In genomic region chrX:137144674-137145073, GRCm38 (mm10) we compare ENCODE assay signal across 25 mouse cellular contexts. TPM values are rescaled to one million over a fixed set of nuclear protein-coding genes. Genes with fewer than 3 reads are reported as not detected.
DNase-seq lines count a peak whose midpoint lies in the region; ATAC-seq and TF ChIP-seq lines count a peak whose summit lies in the region.
"Had no signal": no experiment of that assay in that cellular context is flagged by ENCODE, and none has a peak within 500 bp of the region (broad histone marks: within the 10 kb centered on the region; RNA-seq: fewer than 3 reads in every experiment).

No protein-coding gene starts in this region.

- 32% methylated on average over 4 of the region's 4 CpGs for WGBS in intestine, postnatal 0 days
- WGBS in intestine, embryonic 16.5 days: 40% methylated on average over 4 of the region's 4 CpGs
- WGBS in lung, embryonic 14.5 days: 32% methylated on average over 4 of the region's 4 CpGs
- WGBS in stomach, postnatal 0 days: 31% methylated on average over 4 of the region's 4 CpGs

- H3K4me3 ChIP-seq in intestine, postnatal 0 days (ENCODE audit: low read depth, low read length): no peak overlapping the region
- H3K4me3 ChIP-seq in intestine, embryonic 16.5 days (ENCODE audit: low read length): no peak overlapping the region
- no peak overlapping the region for H3K4me3 ChIP-seq in lung, embryonic 14.5 days (ENCODE audit: low read depth, low read length)
- no peak overlapping the region for H3K4me3 ChIP-seq in E14TG2a.4 (replicated peaks; ENCODE audit: low read length)
- no peak overlapping the region for H3K4me3 ChIP-seq in stomach, postnatal 0 days (ENCODE audit: low read depth, low read length)
- H3K4me3 ChIP-seq: embryonic facial prominence, embryonic 13.5 days; erythroblast, embryonic 14.5 days; forebrain, embryonic 12.5 days; hindbrain, embryonic 10.5 days; megakaryocyte, embryonic 14.5 days; myocyte; neural tube, embryonic 13.5 days had no signal

- ATAC-seq in intestine, postnatal 0 days: no peak
- no peak for ATAC-seq in intestine, embryonic 16.5 days
- ATAC-seq in lung, embryonic 14.5 days (ENCODE audit: insufficient read depth): no peak
- no peak for ATAC-seq in stomach, postnatal 0 days (ENCODE audit: low FRiP score, low TSS enrichment)

- H3K9me3 ChIP-seq in intestine, postnatal 0 days (ENCODE audit: control insufficient read depth): no peaks in the 10 kb centered on the region
- H3K9me3 ChIP-seq in intestine, embryonic 16.5 days (ENCODE audit: control insufficient read depth, low read length): no peaks in the 10 kb centered on the region
- no peaks in the 10 kb centered on the region for H3K9me3 ChIP-seq in lung, embryonic 14.5 days (ENCODE audit: low read depth, low read length)
- H3K9me3 ChIP-seq in E14TG2a.4 (ENCODE audit: low read length): no peaks in the 10 kb centered on the region
- no peaks in the 10 kb centered on the region for H3K9me3 ChIP-seq in stomach, postnatal 0 days (ENCODE audit: control insufficient read depth, low read length)
- H3K9me3 ChIP-seq: embryonic facial prominence, embryonic 13.5 days; forebrain, embryonic 12.5 days; hindbrain, embryonic 10.5 days; neural tube, embryonic 13.5 days had no signal

- TF ChIP-seq EP300 in stomach, postnatal 0 days (optimal IDR thresholded peaks at IDR 0.05): no peak

- H3K9ac ChIP-seq in intestine, postnatal 0 days (ENCODE audit: low read depth, low read length): no peak overlapping the region
- no peak overlapping the region for H3K9ac ChIP-seq in intestine, embryonic 16.5 days (ENCODE audit: low read depth, low read length)
- no peak overlapping the region for H3K9ac ChIP-seq in lung, embryonic 14.5 days
- H3K9ac ChIP-seq in stomach, postnatal 0 days (ENCODE audit: low read length): no peak overlapping the region
- H3K9ac ChIP-seq: embryonic facial prominence, embryonic 13.5 days; forebrain, embryonic 12.5 days; neural tube, embryonic 13.5 days had no signal

- no peak overlapping the region for H3K4me2 ChIP-seq in intestine, postnatal 0 days (replicated peaks; ENCODE audit: low read depth)
- H3K4me2 ChIP-seq in intestine, embryonic 16.5 days (ENCODE audit: low read depth, low read length): no peak overlapping the region
- no peak overlapping the region for H3K4me2 ChIP-seq in lung, embryonic 14.5 days
- no peak overlapping the region for H3K4me2 ChIP-seq in stomach, postnatal 0 days (replicated peaks; ENCODE audit: low read depth)
- H3K4me2 ChIP-seq: embryonic facial prominence, embryonic 13.5 days; forebrain, embryonic 12.5 days; heart, embryonic 11.5 days; neural tube, embryonic 13.5 days had no signal

- no peak for DNase-seq in lung, embryonic 14.5 days
- DNase-seq in lung, postnatal 4 days: no peak
- no peak for DNase-seq in stomach, postnatal 0 days (ENCODE audit: low spot score)
- DNase-seq in frontal cortex, postnatal 14 days (ENCODE audit: low spot score in 2 of 2): no peak
- DNase-seq: adrenal gland, postnatal 36 days; cerebellum, adult 11 months; cerebellum, adult 9-11 months; kidney, adult 2 months; kidney, postnatal 14 days; midbrain, embryonic 14.5 days; thymus, postnatal 25 days had no signal

- peak; percentile 17; the same call in 1 of the 2 replicates for TF ChIP-seq CTCF in intestine, postnatal 0 days (IDR thresholded peaks at IDR 0.05; ENCODE audit: low read depth)
- TF ChIP-seq CTCF in lung, embryonic 14.5 days (IDR thresholded peaks at IDR 0.05; ENCODE audit: low read depth): peak; percentile 27
- TF ChIP-seq CTCF in E14TG2a.4 (conservative IDR thresholded peaks at IDR 0.05; ENCODE audit: low read length): peak; percentile 38; the same call in 1 of the 2 replicates
- TF ChIP-seq CTCF in stomach, postnatal 0 days (IDR thresholded peaks at IDR 0.05; ENCODE audit: low read depth): peak; percentile 40

- H3K4me1 ChIP-seq in intestine, postnatal 0 days (replicated peaks; ENCODE audit: control insufficient read depth, insufficient read depth, low read length): no peaks in the 10 kb centered on the region
- H3K4me1 ChIP-seq in intestine, embryonic 16.5 days (ENCODE audit: control insufficient read depth, insufficient read depth, low read length): no peaks in the 10 kb centered on the region
- H3K4me1 ChIP-seq in lung, embryonic 14.5 days (ENCODE audit: insufficient read depth): no peaks in the 10 kb centered on the region
- H3K4me1 ChIP-seq in E14TG2a.4 (replicated peaks; ENCODE audit: low read depth, low read length): no peaks in the 10 kb centered on the region
- no peaks in the 10 kb centered on the region for H3K4me1 ChIP-seq in stomach, postnatal 0 days (replicated peaks; ENCODE audit: control insufficient read depth, insufficient read depth)
- H3K4me1 ChIP-seq: embryonic facial prominence, embryonic 13.5 days; forebrain, embryonic 12.5 days; hindbrain, embryonic 10.5 days; megakaryocyte, embryonic 14.5 days; neural tube, embryonic 13.5 days had no signal

- no peaks in the 10 kb centered on the region for H3K36me3 ChIP-seq in intestine, postnatal 0 days (ENCODE audit: control insufficient read depth, insufficient read depth)
- no peaks in the 10 kb centered on the region for H3K36me3 ChIP-seq in intestine, embryonic 16.5 days (ENCODE audit: control insufficient read depth, insufficient read depth, low read length)
- H3K36me3 ChIP-seq in lung, embryonic 14.5 days (ENCODE audit: insufficient read depth): no peaks in the 10 kb centered on the region
- no peaks in the 10 kb centered on the region for H3K36me3 ChIP-seq in E14TG2a.4 (ENCODE audit: insufficient read depth, low read length)
- no peaks in the 10 kb centered on the region for H3K36me3 ChIP-seq in stomach, postnatal 0 days (ENCODE audit: control insufficient read depth, insufficient read depth, low read length)
- H3K36me3 ChIP-seq: embryonic facial prominence, embryonic 13.5 days; forebrain, embryonic 12.5 days; hindbrain, embryonic 10.5 days; neural tube, embryonic 13.5 days had no signal

- no peak overlapping the region for H3K27ac ChIP-seq in intestine, postnatal 0 days (ENCODE audit: low read depth, low read length)
- no peak overlapping the region for H3K27ac ChIP-seq in intestine, embryonic 16.5 days (ENCODE audit: low read length)
- no peak overlapping the region for H3K27ac ChIP-seq in lung, embryonic 14.5 days (ENCODE audit: low read depth)
- H3K27ac ChIP-seq in stomach, postnatal 0 days (replicated peaks): no peak overlapping the region
- H3K27ac ChIP-seq: embryonic facial prominence, embryonic 13.5 days; forebrain, embryonic 12.5 days; hindbrain, embryonic 10.5 days; neural tube, embryonic 13.5 days had no signal

- no peaks in the 10 kb centered on the region for H3K27me3 ChIP-seq in intestine, postnatal 0 days (replicated peaks; ENCODE audit: control insufficient read depth, insufficient read depth, low read length)
- no peaks in the 10 kb centered on the region for H3K27me3 ChIP-seq in intestine, embryonic 16.5 days (replicated peaks; ENCODE audit: control insufficient read depth, insufficient read depth, low read length)
- no peaks in the 10 kb centered on the region for H3K27me3 ChIP-seq in lung, embryonic 14.5 days (ENCODE audit: insufficient read depth, low read length)
- H3K27me3 ChIP-seq in E14TG2a.4 (ENCODE audit: insufficient read depth, low read length): no peaks in the 10 kb centered on the region
- no peaks in the 10 kb centered on the region for H3K27me3 ChIP-seq in stomach, postnatal 0 days (ENCODE audit: control insufficient read depth, insufficient read depth, low read length)
- H3K27me3 ChIP-seq: embryonic facial prominence, embryonic 13.5 days; forebrain, embryonic 12.5 days; megakaryocyte, embryonic 14.5 days; neural tube, embryonic 13.5 days had no signal

RNA-seq across cellular contexts. Expression of gene Esx1, which starts 22.8 kb away (rescaled TPM):
- polyA plus RNA-seq in intestine, postnatal 0 days (2015; fragmentation: Nextera tagmentation; extraction: Ambion mirVana): not detected in 2 replicates
- polyA plus RNA-seq in intestine, embryonic 16.5 days (2015; fragmentation: Nextera tagmentation; extraction: Ambion mirVana): not detected in 2 replicates
- polyA plus RNA-seq in lung, embryonic 14.5 days (2014; fragmentation: Nextera tagmentation; extraction: Ambion mirVana): not detected in 2 replicates
- 0.06 TPM in 1 of 2 replicates, not detected in the other for polyA plus RNA-seq in stomach, postnatal 0 days (2015; fragmentation: Nextera tagmentation; extraction: Ambion mirVana)
- polyA plus RNA-seq: embryonic facial prominence, embryonic 13.5 days; erythroblast, embryonic 14.5 days; forebrain, embryonic 12.5 days; heart, embryonic 11.5 days; heart, postnatal 0 days; hindbrain, embryonic 10.5 days; kidney, adult 2 months; liver, embryonic 16.5 days; midbrain, embryonic 14.5 days; myocyte; neural tube, embryonic 13.5 days; spleen, adult 2 months had no signal
